Mouse (Mus musculus) forebrain, embryonic 16.5 days (tissue): Measurements from ENCODE around the gene Myd88. TPM values are rescaled to one million over a fixed set of nuclear protein-coding genes. Genes with fewer than 3 reads are reported as not detected.
"Not testable (repeated sequence)": the region's sequence is repeated elsewhere in the genome, so short reads cannot be mapped to it uniquely, and the experiment has no call there.

Source experiments
- ATAC-seq: fragments of 200-750 bp; cut with Nextera tagmentation; 2 replicates; pipeline ENCODE4 v1.8.0; 2017; ENCODE audit warnings: mild to moderate bottlenecking, moderate library complexity
- H3K27ac ChIP-seq: fragments of 300-500 bp; sonication (generic); 2 replicates; pipeline ENCODE4 v1.5.1; 2014; ENCODE audit warnings: low read length, control low read depth
- H3K27me3 ChIP-seq: fragments of 300-500 bp; sonication (generic); replicated peaks from 2 replicates; pipeline ENCODE4 v1.6.1; 2014; ENCODE audit warnings: low read length; ENCODE audit not compliant: control insufficient read depth, insufficient read depth
- H3K36me3 ChIP-seq: fragments of 300-500 bp; sonication (generic); 2 replicates; pipeline ENCODE4 v1.6.1; 2014; ENCODE audit not compliant: control insufficient read depth, insufficient read depth
- H3K4me1 ChIP-seq: fragments of 300-500 bp; sonication (generic); replicated peaks from 2 replicates; pipeline ENCODE4 v1.6.1; 2014; ENCODE audit warnings: low read length; ENCODE audit not compliant: control insufficient read depth, insufficient read depth
- H3K4me2 ChIP-seq: fragments of 300-500 bp; sonication (generic); 2 replicates; pipeline ENCODE4 v1.6.1; 2014; ENCODE audit warnings: mild to moderate bottlenecking, low read length, control low read depth
- H3K4me3 ChIP-seq: fragments of 300-500 bp; sonication (generic); replicated peaks from 2 replicates; pipeline ENCODE4 v1.5.1; 2014; ENCODE audit warnings: mild to moderate bottlenecking, low read length, control low read depth
- H3K9ac ChIP-seq: fragments of 300-500 bp; sonication (generic); replicated peaks from 2 replicates; pipeline ENCODE4 v1.6.1; 2014; ENCODE audit warnings: low read depth, low read length, control low read depth
- H3K9me3 ChIP-seq: fragments of 300-500 bp; sonication (generic); 2 replicates; pipeline ENCODE4 v1.6.1; 2016; ENCODE audit warnings: low read length; ENCODE audit not compliant: control insufficient read depth
- WGBS: fragments of 180-500 bp; shearing (Covaris S2); extraction: QIAGEN DNeasy Blood & Tissue Kit; methylation state at CpG from one replicate; pipeline ENCODE4 v1.1.7; 2014; 5-methylcytosine and 5-hydroxymethylcytosine counted together
- polyA plus RNA-seq: library from polyadenylated mRNA; unstranded; fragments of >200 nt; fragmentation: Nextera tagmentation; extraction: Ambion mirVana; gene quantifications from 2 replicates; pipeline ENCODE4 v1.2.1, GENCODE M21; 2015

The Myd88 gene
- polyA plus RNA-seq = 4.4 and 6.2 TPM in 2 replicates

DNA sequence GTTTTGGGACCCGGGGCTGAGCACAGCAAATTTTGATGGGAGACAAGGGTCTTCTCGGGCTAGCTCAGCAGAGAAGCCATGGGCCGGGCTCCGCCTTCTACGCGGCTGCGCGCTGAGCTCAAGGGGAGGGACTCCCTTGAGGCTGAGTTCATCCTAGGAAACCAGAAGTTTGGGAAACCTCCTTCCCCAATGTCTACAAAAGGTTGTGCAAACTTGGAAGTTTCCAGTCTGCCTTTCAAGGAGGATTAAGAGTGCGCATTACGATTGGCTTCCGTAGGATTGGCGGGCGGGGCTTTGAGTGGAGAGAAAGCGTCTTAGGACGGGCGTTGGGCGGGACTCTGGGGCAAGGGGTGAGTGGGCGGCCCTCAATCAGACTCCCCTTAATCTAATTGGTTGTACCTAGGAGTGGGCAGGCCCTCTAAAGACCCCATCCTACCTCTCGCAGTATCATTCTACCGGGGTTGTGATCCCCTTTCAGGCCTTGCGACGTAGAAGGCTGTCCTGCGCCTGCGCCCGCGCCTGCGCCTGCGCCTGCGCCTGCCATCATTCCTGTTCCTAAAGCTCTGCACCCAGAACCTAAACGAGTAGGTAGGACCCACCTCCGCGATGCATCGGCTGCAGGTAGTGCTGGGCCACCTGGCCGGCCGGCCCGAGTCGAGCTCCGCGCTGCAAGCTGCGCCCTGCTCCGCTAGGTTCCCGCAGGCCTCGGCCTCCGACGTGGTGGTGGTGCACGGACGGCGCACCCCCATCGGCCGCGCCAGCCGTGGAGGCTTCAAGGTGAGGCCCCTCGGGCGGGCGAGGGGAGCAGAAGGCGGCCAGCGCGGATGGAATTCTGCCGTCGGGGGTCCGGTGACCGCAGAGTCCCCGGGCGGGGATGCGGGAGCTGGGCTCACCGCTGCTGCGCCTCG, at the start of gene Myd88:
Gene Myd88 (minus strand): TSS at position 503 of the 908 bp plus-strand sequence.
- under 1% methylated on average over 68 of the region's 68 CpGs for WGBS
- Histone ChIP-seq H3K27ac (peak within 1 kb of the TSS; percentile 81), H3K4me3 (peak within 1 kb of the TSS; percentile 78), H3K4me1 (peaks cover 27% of the 10 kb centered on the region), H3K36me3 (peaks cover 13% of the 10 kb centered on the region), H3K27me3 (no peaks in the 10 kb centered on the region), H3K9me3 (no peaks in the 10 kb centered on the region), H3K9ac (peak within 1 kb of the TSS; percentile 83), H3K4me2 (peak within 1 kb of the TSS; percentile 71)
- peak; percentile 98 for ATAC-seq

- H3K36me3 ChIP-seq = no peaks in the 10 kb centered on the region
- H3K4me1 ChIP-seq = no peaks in the 10 kb centered on the region
- H3K4me3 ChIP-seq = no peak overlapping the region
- H3K9me3 ChIP-seq = no peaks in the 10 kb centered on the region
- no peak overlapping the region for H3K9ac ChIP-seq
- ATAC-seq = no peak
- H3K27ac ChIP-seq = no peak overlapping the region
- no peak overlapping the region for H3K4me2 ChIP-seq
- WGBS = 98% methylated on average over 2 of the region's 2 CpGs
- no peaks in the 10 kb centered on the region for H3K27me3 ChIP-seq
Observed at GRCm38 (mm10) chr9:119390214-119390613, 49.0 kb upstream of the Myd88 start.

DNA sequence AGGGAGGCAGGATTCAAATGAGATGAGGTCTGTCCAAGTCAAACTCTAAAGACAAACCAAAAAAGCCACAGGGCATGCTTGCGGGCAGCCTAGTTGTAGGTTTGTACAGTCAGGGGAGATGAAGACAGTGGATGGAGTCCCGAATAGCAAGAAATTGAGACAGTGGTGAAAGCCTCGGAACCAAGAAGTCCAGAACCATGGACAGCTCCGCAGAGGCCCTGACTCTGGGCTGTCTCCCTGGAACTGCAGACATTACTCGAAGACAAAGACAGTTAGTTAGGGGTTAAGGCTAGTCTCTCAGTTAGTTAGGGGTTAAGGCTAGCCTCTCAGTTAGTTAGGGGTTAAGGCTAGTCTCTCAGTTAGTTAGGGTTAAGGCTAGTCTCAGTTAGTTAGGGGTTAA, 47.7 kb upstream of the Myd88 start:
- H3K9ac ChIP-seq = no peak overlapping the region
- H3K4me1 ChIP-seq = no peaks in the 10 kb centered on the region
- H3K4me2 ChIP-seq = no peak overlapping the region
- no peaks in the 10 kb centered on the region for H3K27me3 ChIP-seq
- WGBS = 64% methylated on average over 5 of the region's 5 CpGs
- no peaks in the 10 kb centered on the region for H3K9me3 ChIP-seq
- no peak overlapping the region for H3K4me3 ChIP-seq
- no peaks in the 10 kb centered on the region for H3K36me3 ChIP-seq
- no peak for ATAC-seq
- H3K27ac ChIP-seq = no peak overlapping the region

- Histone ChIP-seq H3K9me3 (no peaks in the 10 kb centered on the region), H3K27me3 (no peaks in the 10 kb centered on the region), H3K4me2 (no peak overlapping the region), H3K36me3 (no peaks in the 10 kb centered on the region), H3K4me3 (no peak overlapping the region), H3K4me1 (no peaks in the 10 kb centered on the region), H3K9ac (no peak overlapping the region), H3K27ac (no peak overlapping the region)
- WGBS = 68% methylated on average over 6 of the region's 6 CpGs
- no peak for ATAC-seq
Observed at GRCm38 (mm10) chr9:119382603-119383002, 41.4 kb upstream of the Myd88 start.

DNA sequence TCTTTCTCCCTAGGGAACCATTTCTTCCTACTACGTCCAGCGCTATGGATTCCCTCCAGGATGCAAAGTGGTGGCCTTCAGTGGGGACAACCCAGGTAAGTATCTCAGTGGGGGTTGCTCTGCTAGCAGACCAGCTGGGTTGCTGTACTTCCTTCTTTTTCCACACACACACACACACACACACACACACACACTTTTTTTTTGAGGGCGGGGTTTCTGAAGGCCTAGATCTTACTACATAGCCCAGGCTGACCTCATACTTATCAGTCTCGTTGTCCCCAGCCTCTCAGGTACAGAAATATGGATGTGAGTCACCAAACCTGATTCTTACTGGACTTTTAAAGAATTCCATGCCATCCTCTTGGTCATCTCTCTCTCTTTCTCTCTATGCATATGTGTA, 37.0 kb upstream of the Myd88 start:
- Histone ChIP-seq H3K4me2 (no peak overlapping the region), H3K4me1 (no peaks in the 10 kb centered on the region), H3K9ac (no peak overlapping the region), H3K4me3 (no peak overlapping the region), H3K36me3 (no peaks in the 10 kb centered on the region), H3K27ac (no peak overlapping the region), H3K27me3 (no peaks in the 10 kb centered on the region), H3K9me3 (no peaks in the 10 kb centered on the region)
- 83% methylated on average over 4 of the region's 4 CpGs for WGBS
- ATAC-seq = no peak

GRCm38 (mm10) chr9:119375556-119375955, 34.3 kb upstream of the Myd88 start:
- H3K27me3 ChIP-seq = no peaks in the 10 kb centered on the region
- WGBS = 83% methylated on average over 6 of the region's 6 CpGs
- ATAC-seq = no peak
- H3K27ac ChIP-seq = no peak overlapping the region
- H3K9ac ChIP-seq = no peak overlapping the region
- no peaks in the 10 kb centered on the region for H3K9me3 ChIP-seq
- no peaks in the 10 kb centered on the region for H3K36me3 ChIP-seq
- H3K4me1 ChIP-seq = no peaks in the 10 kb centered on the region
- H3K4me2 ChIP-seq = no peak overlapping the region
- no peak overlapping the region for H3K4me3 ChIP-seq

DNA sequence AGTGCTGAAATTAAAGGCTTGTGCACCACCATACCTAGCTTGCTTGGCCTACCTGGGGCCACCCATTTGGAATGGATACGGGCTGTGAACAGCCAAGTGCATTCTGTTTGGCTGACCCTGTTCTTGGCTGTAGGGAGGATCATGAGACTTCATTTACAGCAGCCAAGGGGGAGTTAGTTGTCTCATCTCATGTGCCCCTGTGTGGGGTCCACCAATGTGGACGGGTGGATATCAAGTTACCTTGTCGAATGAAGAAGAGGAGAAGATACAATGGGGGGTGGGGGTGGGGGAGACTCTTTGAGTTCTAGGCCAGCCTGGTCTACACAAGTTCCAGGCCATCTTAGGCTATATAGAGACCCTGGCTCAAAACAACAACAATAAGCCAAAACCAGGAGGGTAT, 33.8 kb upstream of the Myd88 start:
- 85% methylated on average over 3 of the region's 3 CpGs for WGBS
- Histone ChIP-seq H3K4me2 (no peak overlapping the region), H3K9ac (no peak overlapping the region), H3K36me3 (no peaks in the 10 kb centered on the region), H3K4me1 (no peaks in the 10 kb centered on the region), H3K4me3 (no peak overlapping the region), H3K27ac (no peak overlapping the region), H3K9me3 (no peaks in the 10 kb centered on the region), H3K27me3 (no peaks in the 10 kb centered on the region)
- no peak for ATAC-seq

- 91% methylated on average over 4 of the region's 4 CpGs for WGBS
- no peak overlapping the region for H3K27ac ChIP-seq
- no peaks in the 10 kb centered on the region for H3K9me3 ChIP-seq
- H3K36me3 ChIP-seq = no peaks in the 10 kb centered on the region
- H3K4me2 ChIP-seq = no peak overlapping the region
- no peak overlapping the region for H3K9ac ChIP-seq
- H3K4me3 ChIP-seq = no peak overlapping the region
- no peaks in the 10 kb centered on the region for H3K4me1 ChIP-seq
- no peak for ATAC-seq
- H3K27me3 ChIP-seq = no peaks in the 10 kb centered on the region
Observed at GRCm38 (mm10) chr9:119371251-119371650, 30.0 kb upstream of the Myd88 start.

- H3K4me2 ChIP-seq, H3K9ac ChIP-seq, H3K36me3 ChIP-seq, H3K4me1 ChIP-seq, H3K27me3 ChIP-seq, H3K27ac ChIP-seq, H3K9me3 ChIP-seq, ATAC-seq, H3K4me3 ChIP-seq: not testable (repeated sequence)
- 90% methylated on average over 4 of the region's 4 CpGs for WGBS
Observed at GRCm38 (mm10) chr9:119370770-119371169, 29.6 kb upstream of the Myd88 start.
